Mouse (Mus musculus) erythroblast, embryonic 14.5 days (primary cell): Measurements from ENCODE around the gene Napa.

Experiments
- GATA1 ChIP-seq: IDR thresholded peaks from 2 replicates; pipeline ENCODE4 v1.6.1; 2012; ENCODE audit warnings: low read length, inconsistent platforms, mixed read lengths
- TAL1 ChIP-seq: IDR thresholded peaks from 3 replicates; pipeline ENCODE4 v1.6.1; 2012; ENCODE audit warnings: low read length, inconsistent platforms, mixed read lengths

GRCm38 (mm10) chr7:16133691-16134090 lies 35.4 kb downstream of the Napa start:
- TF ChIP-seq GATA1 = no peak
- TF ChIP-seq TAL1 = no peak
